Mouse (Mus musculus) layer of hippocampus, adult 2 months (tissue): ENCODE data around the gene Cracr2b. TPM values are rescaled to one million over a fixed set of nuclear protein-coding genes. Genes with fewer than 3 reads are reported as not detected.

ENCODE experiments used
- DNase-seq, 2 experiments: peaks; one replicate each; pipeline ENCODE4 v3.0.0; 2022; ENCODE audit warnings: low spot score in 2 of 2
- H3K27ac ChIP-seq: fragments of 200-600 bp; 2 replicates; pipeline ENCODE4 v1.8.1; 2022
- H3K4me3 ChIP-seq: fragments of 200-600 bp; 2 replicates; pipeline ENCODE4 v1.8.1; 2022; ENCODE audit warnings: mild to moderate bottlenecking
- CTCF ChIP-seq: fragments of 200-600 bp; conservative IDR thresholded peaks from 2 replicates; pipeline ENCODE4 v1.8.1; 2022; ENCODE audit warnings: antibody characterized with exemption, mild to moderate bottlenecking, moderate library complexity
- total RNA-seq, 2 experiments: library from RNA; stranded (reverse); gene quantifications; 2 replicates each; pipeline ENCODE4 v1.2.3; 2021

Cracr2b gene
- total RNA-seq, 2 experiments from 2014 or later, result 4.1 to 6.7 TPM

GRCm38 (mm10) chr7:141462333-141462821, 1.5 kb downstream of the Cracr2b start:
- Histone ChIP-seq H3K27ac (peak overlapping the region; percentile 78; the same call in 1 of the 2 replicates), H3K4me3 (peak overlapping the region; percentile 48; the same call in 1 of the 2 replicates)
- no peak for TF ChIP-seq CTCF
- no peak for DNase-seq

- no peak for DNase-seq
- H3K4me3 ChIP-seq, result no peak overlapping the region; the same call in 1 of the 2 replicates
- peak overlapping the region; percentile 46 for H3K27ac ChIP-seq
- TF ChIP-seq CTCF, result no peak
Measured at GRCm38 (mm10) chr7:141463824-141464602, 3.1 kb downstream of the Cracr2b start.

DNA sequence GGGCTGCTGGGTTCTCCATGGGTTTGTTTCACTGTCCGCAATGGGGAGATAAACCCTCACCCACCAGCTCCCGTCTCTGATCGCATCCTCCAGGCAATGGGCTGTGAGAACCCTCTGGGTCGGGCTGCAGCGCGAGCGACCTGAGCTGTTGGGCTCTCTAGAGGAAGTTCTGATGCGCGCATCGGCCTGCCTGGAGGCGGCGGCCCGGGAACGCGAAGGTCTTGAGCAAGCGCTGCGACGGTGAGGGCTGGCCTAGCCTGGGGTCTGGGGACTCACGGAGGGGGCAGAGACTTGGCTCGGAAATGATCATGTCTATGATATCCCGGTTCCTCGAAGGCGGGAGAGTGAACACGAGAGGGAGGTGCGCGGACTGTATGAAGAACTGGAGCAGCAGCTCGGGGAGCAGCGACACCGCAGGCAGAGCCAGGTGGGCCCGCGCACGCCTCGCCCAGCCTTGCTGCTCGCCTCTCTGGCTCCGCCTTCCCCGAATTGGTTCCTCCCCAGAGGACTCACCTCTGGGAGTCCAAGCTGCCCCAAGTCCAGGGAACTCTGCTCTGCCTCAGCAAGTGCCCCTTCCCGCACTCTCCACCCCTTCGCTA, 3.8 kb downstream of the Cracr2b start:
- DNase-seq, result no peak
- peak overlapping the region; percentile 10; the same call in 1 of the 2 replicates for H3K4me3 ChIP-seq
- TF ChIP-seq CTCF, result no peak
- peak overlapping the region; percentile 46 for H3K27ac ChIP-seq

- H3K27ac ChIP-seq, result no peak overlapping the region
- no peak overlapping the region for H3K4me3 ChIP-seq
- DNase-seq, result no peak
- TF ChIP-seq CTCF, result no peak
Measured at GRCm38 (mm10) chr7:141465388-141466044, 4.6 kb downstream of the Cracr2b start.

- no peak for TF ChIP-seq CTCF
- DNase-seq, result no peak
Measured at GRCm38 (mm10) chr7:141466045-141466394, 5.1 kb downstream of the Cracr2b start.

DNA sequence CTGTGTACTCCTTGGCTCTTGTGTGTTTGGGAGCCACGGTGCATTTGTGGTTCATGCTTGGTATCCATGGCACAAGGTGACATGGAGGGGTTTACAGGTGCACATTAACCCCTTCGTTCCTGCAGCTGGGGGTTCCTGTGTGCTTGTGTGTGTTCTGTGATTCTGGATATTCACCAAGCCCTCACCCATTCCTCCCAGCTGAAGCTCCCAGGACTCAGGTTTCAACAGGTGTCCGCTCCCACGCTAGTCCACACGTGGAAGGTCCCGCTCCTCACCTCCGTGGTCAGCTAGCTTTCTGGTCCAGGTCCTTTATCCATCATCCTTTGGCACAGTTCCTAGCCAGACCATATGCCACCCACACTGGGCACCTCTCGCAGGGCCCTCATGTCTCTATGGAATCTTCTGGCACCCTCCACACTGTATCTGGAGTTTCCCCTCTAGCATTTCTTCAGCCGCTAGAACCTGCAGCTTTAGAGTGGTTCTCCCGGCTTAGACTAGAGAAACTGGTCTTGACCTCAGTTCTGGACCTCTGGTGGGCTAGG, 5.8 kb downstream of the Cracr2b start:
- TF ChIP-seq CTCF, result no peak
- Histone ChIP-seq H3K4me3 (peak overlapping the region; percentile 59), H3K27ac (peak overlapping the region; percentile 74; the same call in 1 of the 2 replicates)
- DNase-seq, result no peak

More at GRCm38 (mm10) chr7:141466045-141466394, 5.1 kb downstream of the Cracr2b start:
- Histone ChIP-seq H3K4me3 (no peak overlapping the region), H3K27ac (no peak overlapping the region)

GRCm38 (mm10) chr7:141467230-141468030, 6.5 kb downstream of the Cracr2b start, which contains the start of gene Cd151:
TSS of gene Cd151 (plus strand) at chr7:141467392.
- TF ChIP-seq CTCF, result no peak
- peak; percentile 49 to 62 for DNase-seq
- H3K4me3 ChIP-seq, result peak within 1 kb of the TSS; percentile 59

GRCm38 (mm10) chr7:141468164-141468521, 7.2 kb downstream of the Cracr2b start:
- peak overlapping the region; percentile 59 for H3K4me3 ChIP-seq
- no peak for DNase-seq
- peak overlapping the region; percentile 74 for H3K27ac ChIP-seq
- TF ChIP-seq CTCF, result no peak

More at GRCm38 (mm10) chr7:141467230-141468030, 6.5 kb downstream of the Cracr2b start, which contains the start of gene Cd151:
- peak within 1 kb of the TSS; percentile 74 for H3K27ac ChIP-seq

DNA sequence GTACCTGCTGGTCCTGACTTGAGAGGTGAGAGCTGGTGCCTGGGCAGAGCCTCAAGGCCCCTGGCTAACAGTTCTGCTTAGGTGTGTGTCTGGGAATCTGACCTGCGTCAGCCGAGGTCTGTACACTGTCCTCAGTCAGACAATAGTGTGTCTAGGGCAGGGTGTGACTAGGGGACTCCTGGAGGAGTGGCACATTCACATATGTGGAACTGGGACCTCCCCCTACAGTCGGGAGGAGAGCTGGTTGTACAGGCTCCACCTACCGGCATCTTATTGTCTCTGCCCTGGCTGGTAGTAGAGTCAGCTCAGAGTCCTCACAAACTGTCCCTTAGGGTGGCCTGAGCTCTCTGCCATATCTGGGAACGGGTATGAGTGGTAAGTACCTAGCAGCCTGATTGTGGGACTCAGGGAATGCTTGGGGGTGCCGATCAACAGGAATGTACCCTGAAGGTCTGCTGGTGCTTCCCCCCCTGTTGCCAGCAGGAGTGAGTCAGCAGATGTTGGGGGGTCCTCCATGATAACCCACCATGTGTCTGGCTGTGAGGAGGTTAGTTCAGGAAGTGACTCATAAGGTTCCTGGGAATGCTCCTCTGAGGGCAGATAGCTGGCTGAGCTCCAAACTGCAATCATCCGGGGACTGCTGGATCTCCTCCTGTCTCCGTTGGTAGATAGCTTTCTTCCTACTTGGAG, 7.8 kb downstream of the Cracr2b start:
- DNase-seq, result peak; percentile 38 to 47
- H3K27ac ChIP-seq, result peak overlapping the region; percentile 74
- peak; percentile 74 for TF ChIP-seq CTCF
- H3K4me3 ChIP-seq, result peak overlapping the region; percentile 59

GRCm38 (mm10) chr7:141469352-141469751, 8.5 kb downstream of the Cracr2b start:
- peak overlapping the region; percentile 74 for H3K27ac ChIP-seq

GRCm38 (mm10) chr7:141469901-141470636, 9.2 kb downstream of the Cracr2b start:
- DNase-seq, result no peak
- no peak for TF ChIP-seq CTCF
- H3K27ac ChIP-seq, result no peak overlapping the region
- H3K4me3 ChIP-seq, result no peak overlapping the region

More at GRCm38 (mm10) chr7:141469352-141469751, 8.5 kb downstream of the Cracr2b start:
- TF ChIP-seq CTCF, result no peak
- peak overlapping the region; percentile 27; the same call in 1 of the 2 replicates for H3K4me3 ChIP-seq
- DNase-seq, result no peak
